Mouse (Mus musculus): ENCODE measurements around the gene Flrt2.

GRCm38 (mm10) chr12:95693651-95694471, 1.8 kb downstream of the Flrt2 start:
- TF ChIP-seq CTCF (IDR thresholded peaks at IDR 0.05) (peak; percentile 51), POLR2A (IDR thresholded peaks at IDR 0.05; ENCODE audit: insufficient read depth, low read depth, low read length) (0 out of 2 replicates have a peak, but pooled peaks have one; percentile 18)

Measured in heart, adult 2 months (tissue).